Mouse (Mus musculus): ENCODE measurements around the gene Aifm3.

DNA sequence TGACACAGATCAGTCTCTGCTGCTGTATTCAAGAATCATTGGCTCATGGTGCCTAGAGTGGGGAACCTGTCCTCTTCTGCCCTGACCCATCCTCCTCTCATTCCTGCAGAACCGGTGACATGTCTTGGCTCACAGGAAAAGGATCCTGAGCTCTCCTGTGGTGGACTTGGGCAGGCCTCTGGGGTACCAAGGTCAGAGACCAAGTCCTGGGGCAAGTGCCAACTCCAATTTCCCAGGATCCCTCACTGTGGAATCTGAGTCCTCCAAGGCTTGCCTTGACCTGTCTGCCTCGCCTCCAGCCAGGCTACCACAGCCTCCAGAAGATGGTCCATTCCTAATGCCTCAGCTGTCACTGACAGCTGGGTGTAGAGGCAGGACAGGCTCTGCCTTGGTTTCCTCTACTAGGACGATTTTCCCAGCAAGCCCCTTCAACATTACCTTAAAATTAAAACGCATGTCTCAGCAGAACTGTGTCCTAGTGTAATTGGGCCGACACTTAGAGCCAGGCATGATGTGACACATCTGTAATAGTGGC lies 17.7 kb downstream of the Aifm3 start:
- TF ChIP-seq CTCF (IDR thresholded peaks at IDR 0.05; ENCODE audit: extremely low read depth, insufficient read depth, insufficient read length, insufficient replicate concordance) (no peak), POLR2A (IDR thresholded peaks at IDR 0.05; ENCODE audit: low read depth, low read length) (no peak)
